Comparison of ENCODE assay signal across 28 mouse cellular contexts in genomic region chr10:86785396-86785795, GRCm38 (mm10). TPM values are rescaled to one million over a fixed set of nuclear protein-coding genes. Genes with fewer than 3 reads are reported as not detected.
"Had no signal": no experiment of that assay in that cellular context is flagged by ENCODE, and none has a peak within 500 bp of the region (broad histone marks: within the 10 kb centered on the region; RNA-seq: fewer than 3 reads in every experiment).

No protein-coding gene starts in this region.

- H3K27me3 ChIP-seq: liver, embryonic 12.5 days; liver, embryonic 15.5 days; lung, embryonic 15.5 days; megakaryocyte, embryonic 14.5 days had no signal

- ATAC-seq: intestine, embryonic 16.5 days; liver, embryonic 12.5 days; midbrain, embryonic 13.5 days; midbrain, embryonic 16.5 days had no signal

- H3K9ac ChIP-seq: limb, embryonic 13.5 days; liver, embryonic 12.5 days; liver, embryonic 15.5 days; lung, embryonic 15.5 days; midbrain, embryonic 13.5 days; neural tube, embryonic 13.5 days had no signal

- H3K27ac ChIP-seq: layer of hippocampus, adult 2 months; limb, embryonic 10.5 days; limb, embryonic 13.5 days; liver, embryonic 12.5 days; liver, embryonic 15.5 days; lung, embryonic 15.5 days; midbrain, embryonic 10.5 days; midbrain, embryonic 13.5 days; neural tube, embryonic 13.5 days had no signal

- H3K4me3 ChIP-seq: layer of hippocampus, adult 2 months; limb, embryonic 10.5 days; limb, embryonic 13.5 days; liver, embryonic 12.5 days; liver, embryonic 15.5 days; lung, embryonic 15.5 days; megakaryocyte, embryonic 14.5 days; midbrain, embryonic 10.5 days; midbrain, embryonic 13.5 days; myocyte; neural tube, embryonic 13.5 days had no signal

- H3K9me3 ChIP-seq: limb, embryonic 10.5 days; limb, embryonic 13.5 days; liver, embryonic 12.5 days; liver, embryonic 15.5 days; lung, embryonic 15.5 days; megakaryocyte, embryonic 14.5 days; midbrain, embryonic 10.5 days; midbrain, embryonic 13.5 days; neural tube, embryonic 13.5 days had no signal

- H3K36me3 ChIP-seq: limb, embryonic 10.5 days; limb, embryonic 13.5 days; liver, embryonic 12.5 days; liver, embryonic 15.5 days; lung, embryonic 15.5 days; midbrain, embryonic 10.5 days; midbrain, embryonic 13.5 days; neural tube, embryonic 13.5 days had no signal

- H3K4me2 ChIP-seq: limb, embryonic 13.5 days; liver, embryonic 12.5 days; liver, embryonic 15.5 days; lung, embryonic 15.5 days; midbrain, embryonic 13.5 days; neural tube, embryonic 13.5 days had no signal

- DNase-seq: layer of hippocampus, adult 9-11 months; liver; lung, adult 18-20 months; lung, postnatal 10 days; lung, postnatal 36 days; retina, postnatal 1 day; thymus, adult 18-20 months; thymus, postnatal 36 days had no signal

RNA-seq across cellular contexts. Expression of gene Gm49358, which starts 21.6 kb away (rescaled TPM):
- total RNA-seq: monocyte, adult 5-6 weeks had no signal
- polyA plus RNA-seq: intestine, embryonic 16.5 days; large intestine, adult 2 months; limb, embryonic 10.5 days; liver, embryonic 12.5 days; liver, embryonic 15.5 days; lung, embryonic 15.5 days; midbrain, embryonic 10.5 days; midbrain, embryonic 13.5 days; midbrain, embryonic 16.5 days; myocyte; neural tube, embryonic 13.5 days; small intestine, adult 2 months; spleen, adult 2 months; stomach, embryonic 16.5 days; testis, adult 2 months; urinary bladder, adult 2 months had no signal
